Comparison of ENCODE assay signal across 24 mouse cellular contexts in genomic region chr7:34699888-34700287, GRCm38 (mm10). TPM values are rescaled to one million over a fixed set of nuclear protein-coding genes. Genes with fewer than 3 reads are reported as not detected.
A peak's percentile ranks its signal among the peaks of the same experiment; 100 is the strongest.
DNase-seq lines count a peak whose midpoint lies in the region; ATAC-seq lines count a peak whose summit lies in the region.
"Had no signal": no experiment of that assay in that cellular context is flagged by ENCODE, and none has a peak within 500 bp of the region (broad histone marks: within the 10 kb centered on the region; RNA-seq: fewer than 3 reads in every experiment).

No protein-coding gene starts in this region.

- H3K27ac ChIP-seq in midbrain, embryonic 10.5 days (replicated peaks), result 0 out of 2 replicates have a peak overlapping the region, but pooled peaks have one; percentile 3
- H3K27ac ChIP-seq in midbrain, embryonic 13.5 days, result no peak overlapping the region
- H3K27ac ChIP-seq: embryonic facial prominence, embryonic 13.5 days; embryonic facial prominence, embryonic 15.5 days; forebrain, embryonic 10.5 days; forebrain, embryonic 12.5 days had no signal

- peaks cover 17% of the 10 kb centered on the region for H3K4me1 ChIP-seq in midbrain, embryonic 10.5 days
- peaks cover 22% of the 10 kb centered on the region for H3K4me1 ChIP-seq in midbrain, embryonic 13.5 days (replicated peaks)
- H3K4me1 ChIP-seq: embryonic facial prominence, embryonic 15.5 days had no signal

- H3K27me3 ChIP-seq in midbrain, embryonic 10.5 days (ENCODE audit: low read depth, poor library complexity, severe bottlenecking), result no peaks in the 10 kb centered on the region
- H3K27me3 ChIP-seq in midbrain, embryonic 13.5 days, result no peaks in the 10 kb centered on the region; the same call in 1 of the 2 replicates
- H3K27me3 ChIP-seq: embryonic facial prominence, embryonic 13.5 days; forebrain, embryonic 12.5 days; Patski had no signal

- H3K4me2 ChIP-seq in midbrain, embryonic 13.5 days (replicated peaks), result no peak overlapping the region
- H3K4me2 ChIP-seq: embryonic facial prominence, embryonic 13.5 days; embryonic facial prominence, embryonic 15.5 days; forebrain, embryonic 12.5 days had no signal

- no peak overlapping the region for H3K9ac ChIP-seq in midbrain, embryonic 13.5 days (replicated peaks)
- H3K9ac ChIP-seq: embryonic facial prominence, embryonic 13.5 days; embryonic facial prominence, embryonic 15.5 days; forebrain, embryonic 12.5 days had no signal

- H3K36me3 ChIP-seq in midbrain, embryonic 10.5 days, result no peaks in the 10 kb centered on the region
- no peaks in the 10 kb centered on the region for H3K36me3 ChIP-seq in midbrain, embryonic 13.5 days
- H3K36me3 ChIP-seq: embryonic facial prominence, embryonic 13.5 days; embryonic facial prominence, embryonic 15.5 days; forebrain, embryonic 10.5 days; forebrain, embryonic 12.5 days; G1E had no signal

- no peaks in the 10 kb centered on the region for H3K9me3 ChIP-seq in midbrain, embryonic 10.5 days (replicated peaks)
- H3K9me3 ChIP-seq in midbrain, embryonic 13.5 days, result no peaks in the 10 kb centered on the region
- H3K9me3 ChIP-seq: embryonic facial prominence, embryonic 13.5 days; embryonic facial prominence, embryonic 15.5 days; forebrain, embryonic 10.5 days; forebrain, embryonic 12.5 days had no signal

- 83% methylated on average over 3 of the region's 3 CpGs for WGBS in midbrain, embryonic 10.5 days
- 73% methylated on average over 3 of the region's 3 CpGs for WGBS in midbrain, embryonic 13.5 days

- H3K4me3 ChIP-seq in midbrain, embryonic 10.5 days, result no peak overlapping the region
- H3K4me3 ChIP-seq in midbrain, embryonic 13.5 days (replicated peaks), result no peak overlapping the region
- H3K4me3 ChIP-seq: embryonic facial prominence, embryonic 13.5 days; embryonic facial prominence, embryonic 15.5 days; erythroblast, embryonic 14.5 days; forebrain, embryonic 10.5 days; forebrain, embryonic 12.5 days had no signal

- no peak for ATAC-seq in midbrain, embryonic 13.5 days
- ATAC-seq: forebrain, embryonic 14.5 days; forebrain, embryonic 16.5 days; Patski had no signal

- DNase-seq in midbrain, embryonic 10.5 days (ENCODE audit: low spot score), result no peak
- DNase-seq in ES-CJ7 (ENCODE audit: low read depth, low spot score) (peak; percentile 16), ZHBTc4 (ENCODE audit: low read depth, low spot score) (peak; percentile 36)
- no peak for DNase-seq in urinary bladder, postnatal 14 days (ENCODE audit: low spot score)
- DNase-seq: adrenal gland, adult 2 months; adrenal gland, postnatal 10 days; adrenal gland, postnatal 25 days; cerebellum, adult 11 months; cerebellum, adult 18-20 months; cerebellum, adult 8-10 months; cerebellum, adult 9-11 months; cerebellum, postnatal 14 days; cerebellum, postnatal 36 days; embryo, embryonic 11 days had no signal

RNA-seq across cellular contexts. Expression of gene Kctd15, which starts 43.4 kb away (rescaled TPM):
- 36.8 and 44.6 TPM in 2 replicates for polyA plus RNA-seq in midbrain, embryonic 10.5 days (2016; fragmentation: Nextera tagmentation; extraction: Ambion mirVana)
- 35.2 and 42.8 TPM in 2 replicates for polyA plus RNA-seq in midbrain, embryonic 13.5 days (2015; fragmentation: Nextera tagmentation; extraction: Ambion mirVana)
- polyA plus RNA-seq: erythroblast, embryonic 14.5 days; G1E had no signal

Comparison
In these comparisons a context has a peak if more than half of its experiments do, and no peak if none do; other contexts are left out.
1. DNase-seq: peak in ES-CJ7 (single experiment) and ZHBTc4 (single experiment); none in midbrain, embryonic 10.5 days (single experiment) and urinary bladder, postnatal 14 days (single experiment).